Mouse (Mus musculus) natural killer cell, adult 2 months (primary cell): ENCODE measurements around the gene Tmem100.

Source experiments
- DNase-seq, 2 experiments: peaks; one replicate each; pipeline ENCODE4 v3.0.0; 2022; ENCODE audit warnings: low spot score in 2 of 2

The Tmem100 gene

DNA sequence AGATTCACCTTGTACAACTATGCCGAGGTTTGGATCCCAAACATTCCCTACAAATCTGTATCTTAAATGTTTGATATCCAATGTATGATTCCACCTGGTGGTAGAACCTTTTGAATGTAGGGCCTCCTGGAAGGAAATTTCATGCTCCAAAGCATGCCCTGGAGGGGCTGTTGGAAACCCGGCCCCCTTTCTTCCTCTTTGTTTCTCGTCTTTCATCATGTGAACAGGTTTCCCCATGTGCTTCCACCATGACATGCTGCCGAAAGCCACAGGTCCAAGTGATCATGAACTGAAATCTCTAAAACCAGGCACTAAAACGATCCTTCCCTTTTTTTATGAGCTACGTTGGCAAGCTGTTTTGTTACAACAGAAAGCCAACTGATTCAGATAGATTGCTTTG is 16.5 kb upstream of the Tmem100 start:
- DNase-seq, result no peak

GRCm38 (mm10) chr11:90015281-90015680 is 14.9 kb upstream of the Tmem100 start:
- DNase-seq, result no peak

GRCm38 (mm10) chr11:90019161-90019560 is 11.0 kb upstream of the Tmem100 start:
- DNase-seq, result peak in 1 of 2 experiments; percentile 16

GRCm38 (mm10) chr11:90025891-90026801 is 4.0 kb upstream of the Tmem100 start:
- DNase-seq, result no peak

DNA sequence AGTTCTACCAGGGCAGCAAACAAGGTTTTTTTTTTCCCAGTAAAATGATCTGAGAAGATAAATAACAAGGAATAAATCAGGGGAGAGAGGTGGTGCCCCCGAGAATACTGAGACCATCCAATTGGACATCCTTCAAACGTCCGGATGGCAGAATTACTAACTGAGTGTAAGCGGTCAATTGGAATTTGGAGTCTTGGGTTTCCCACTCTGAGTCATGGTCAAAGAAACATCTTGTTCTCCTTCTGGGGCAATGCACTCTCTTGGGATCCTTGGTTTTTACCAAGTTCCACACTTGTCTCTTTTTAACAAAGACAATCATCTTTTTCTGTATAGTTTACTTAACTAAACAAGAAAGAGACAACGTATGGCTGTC is 3.4 kb upstream of the Tmem100 start:
- DNase-seq, result no peak

GRCm38 (mm10) chr11:90027216-90027615 is 2.9 kb upstream of the Tmem100 start:
- DNase-seq, result no peak

DNA sequence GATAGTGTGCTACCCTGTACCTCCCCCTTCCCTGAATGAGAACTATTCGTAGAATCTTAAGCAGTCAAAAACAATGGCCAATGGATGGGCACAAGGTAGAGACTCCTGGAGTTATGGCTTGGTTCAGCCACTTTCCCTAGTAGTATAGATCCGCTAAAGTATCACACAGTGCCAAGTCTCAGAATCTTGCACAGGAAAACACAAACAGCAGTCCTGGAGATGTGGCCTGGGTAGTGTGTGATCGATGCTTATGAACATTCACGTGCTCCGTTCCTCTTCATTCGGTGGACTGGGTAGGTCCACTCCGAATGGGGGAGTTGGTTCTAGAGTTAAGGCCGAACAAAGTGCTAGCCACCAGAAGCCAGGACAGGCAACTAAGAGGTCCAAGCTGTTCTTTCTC is 1.4 kb upstream of the Tmem100 start:
- no peak for DNase-seq

DNA sequence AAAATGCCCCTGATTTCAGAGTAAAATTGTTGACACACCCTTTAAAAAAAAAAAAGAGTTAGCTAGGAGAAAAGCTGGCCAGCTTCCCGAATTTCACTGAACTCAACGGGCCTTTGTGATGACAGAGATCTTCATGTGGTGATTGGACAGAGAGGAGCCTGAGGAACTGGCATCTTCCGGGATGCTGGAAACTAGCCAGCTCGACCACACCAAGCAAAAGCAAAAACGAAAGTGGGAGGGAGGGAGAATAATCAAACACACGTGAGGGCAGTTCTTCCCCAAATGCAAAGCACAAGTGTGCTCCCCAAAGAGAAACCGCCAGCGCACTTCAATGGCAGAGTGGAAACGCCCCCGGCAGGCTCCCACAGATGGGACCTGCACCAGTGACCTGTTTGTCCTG is 794 bp upstream of the Tmem100 start:
- DNase-seq, result peak in 1 of 2 experiments; percentile 29

GRCm38 (mm10) chr11:90030557-90030956 is 409 bp downstream of the Tmem100 start:
- DNase-seq, result no peak

- DNase-seq, result no peak
These were observed 928 bp downstream of the Tmem100 start for GRCm38 (mm10) chr11:90031076-90031475.

DNA sequence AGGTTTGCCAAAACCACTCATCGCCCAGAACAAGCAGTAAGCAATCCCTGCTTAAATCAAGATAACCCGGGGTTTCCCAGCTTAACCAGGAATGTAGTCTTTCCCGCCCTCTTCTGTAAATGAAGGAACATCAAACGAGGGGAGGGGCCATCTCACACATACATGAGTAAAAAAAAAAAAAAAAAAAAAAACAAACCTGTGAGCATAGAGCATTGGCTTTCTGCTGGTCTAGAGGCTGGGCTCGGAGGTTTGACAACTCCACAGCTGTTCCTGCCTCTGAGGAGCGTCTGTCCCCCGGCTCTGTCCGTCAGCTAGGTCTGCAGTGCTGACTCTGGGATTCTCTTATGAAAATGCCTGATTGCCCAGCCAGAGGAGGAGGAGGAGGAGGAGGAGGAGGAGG is 2.7 kb downstream of the Tmem100 start:
- DNase-seq, result no peak

GRCm38 (mm10) chr11:90033442-90033841 is 3.3 kb downstream of the Tmem100 start:
- no peak for DNase-seq

DNA sequence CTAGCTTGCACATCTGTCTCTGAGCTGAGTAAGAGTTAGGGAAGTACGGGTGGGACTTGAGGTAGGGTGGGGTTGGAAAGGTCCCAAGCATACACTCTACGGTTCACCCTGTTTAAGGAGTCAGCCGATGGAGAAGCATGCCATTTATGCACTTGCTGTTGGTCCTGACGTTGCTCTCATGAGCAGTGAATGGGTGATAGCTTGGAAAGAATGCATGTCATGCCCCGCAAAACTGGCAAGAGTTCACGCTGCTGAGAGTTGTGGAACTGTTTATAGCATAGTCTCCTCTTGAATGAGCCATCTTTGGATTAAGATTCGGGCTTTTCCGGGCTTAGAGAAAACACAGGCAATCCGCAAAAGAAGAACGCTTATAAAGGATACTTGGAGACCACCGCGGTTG is 4.5 kb downstream of the Tmem100 start:
- no peak for DNase-seq

DNA sequence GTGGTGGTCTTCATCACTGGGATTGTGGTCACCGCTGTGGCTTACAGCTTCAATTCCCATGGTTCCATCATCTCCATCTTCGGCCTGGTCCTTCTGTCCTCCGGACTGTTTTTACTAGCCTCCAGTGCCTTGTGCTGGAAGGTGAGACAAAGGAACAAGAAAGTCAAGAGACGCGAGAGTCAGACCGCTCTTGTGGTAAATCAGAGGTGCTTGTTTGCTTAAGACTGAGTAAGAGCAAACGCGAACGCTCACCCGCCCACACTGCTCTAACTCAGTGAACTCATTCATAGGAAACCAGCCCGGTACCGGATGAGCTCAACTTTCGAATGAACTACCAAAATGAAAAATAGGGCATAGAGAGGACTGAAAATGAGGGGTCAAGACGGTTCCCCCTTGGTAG is 5.4 kb downstream of the Tmem100 start:
- DNase-seq, result no peak

DNA sequence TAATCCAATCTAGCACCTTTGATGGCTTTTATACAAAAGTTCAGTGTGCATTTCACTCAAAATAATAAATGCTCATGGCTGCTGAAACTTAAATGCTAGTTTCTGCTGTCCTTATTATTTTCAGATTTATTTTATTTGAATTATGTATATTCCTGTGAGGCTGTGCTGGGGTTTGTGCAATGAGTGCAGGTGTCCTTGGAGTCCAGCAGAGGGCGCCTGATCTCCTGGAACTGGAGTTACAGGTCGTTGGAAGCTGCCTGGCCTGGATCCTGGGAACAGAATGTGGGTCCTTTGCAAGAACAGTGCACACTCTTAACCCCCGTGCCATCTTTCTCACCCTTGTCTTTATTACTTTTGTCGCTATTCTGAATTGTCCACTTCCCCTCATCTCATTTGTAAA is 6.3 kb downstream of the Tmem100 start:
- DNase-seq, result no peak

GRCm38 (mm10) chr11:90038022-90038421 is 7.9 kb downstream of the Tmem100 start:
- no peak for DNase-seq

- DNase-seq, result no peak
These were observed 14.3 kb downstream of the Tmem100 start for GRCm38 (mm10) chr11:90044459-90044858.

DNA sequence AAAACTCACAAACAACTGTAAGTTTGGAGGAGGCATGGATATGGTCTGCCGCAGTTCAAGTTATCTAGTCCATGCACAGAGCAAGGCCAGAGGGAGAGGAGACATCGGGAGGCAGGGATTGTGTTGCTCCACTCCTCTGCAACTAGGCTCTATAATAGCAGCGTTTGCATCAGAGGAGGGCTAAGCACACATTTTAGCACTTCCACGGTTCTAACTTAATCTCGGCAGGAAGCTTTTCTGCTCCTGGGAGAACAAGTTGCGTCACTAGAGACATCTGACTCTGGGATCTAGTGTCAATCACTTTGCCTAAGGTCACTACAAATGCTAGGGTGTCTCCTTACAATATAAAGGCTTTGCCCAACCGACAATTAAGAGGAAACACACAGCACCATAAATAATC is 16.1 kb downstream of the Tmem100 start:
- no peak for DNase-seq

DNA sequence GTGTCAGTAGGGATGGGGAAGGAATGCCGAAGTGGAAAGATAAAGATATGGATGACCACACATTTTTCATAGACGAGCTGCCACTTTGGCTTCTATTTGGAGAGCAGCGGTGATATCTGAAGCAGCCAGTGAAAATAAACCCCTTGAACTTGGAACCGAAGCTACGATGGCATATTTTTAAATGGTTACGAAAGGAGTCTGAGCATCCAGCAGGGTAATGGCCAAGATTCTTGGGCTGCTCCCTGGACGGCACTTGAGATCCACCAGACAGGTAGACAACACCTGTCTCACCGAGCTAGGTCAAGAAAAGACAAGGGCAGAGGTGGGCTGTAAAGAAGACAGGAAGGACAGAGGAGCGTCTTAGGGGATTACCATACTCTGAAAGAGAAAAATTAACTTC is 17.1 kb downstream of the Tmem100 start:
- DNase-seq, result no peak

DNA sequence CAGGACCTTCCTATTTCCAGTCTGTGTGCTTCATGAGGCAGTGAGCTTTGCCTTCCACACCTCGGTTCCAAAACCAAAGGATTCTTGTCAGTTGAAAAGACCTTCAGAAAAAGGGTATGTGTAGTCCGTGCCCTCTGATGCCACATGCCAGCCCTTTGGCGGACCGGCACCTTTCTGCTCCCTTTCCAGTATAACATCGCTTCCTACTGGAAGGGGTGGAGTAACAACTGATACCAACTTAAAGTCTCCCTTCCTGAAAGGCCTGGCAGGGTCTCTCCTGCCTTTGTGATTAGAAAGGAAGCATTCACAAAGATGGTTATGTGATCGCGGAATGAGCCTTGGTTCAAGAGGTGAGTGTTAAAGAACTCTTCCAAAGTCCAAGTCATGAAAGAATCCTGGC is 19.9 kb downstream of the Tmem100 start:
- DNase-seq, result no peak

DNA sequence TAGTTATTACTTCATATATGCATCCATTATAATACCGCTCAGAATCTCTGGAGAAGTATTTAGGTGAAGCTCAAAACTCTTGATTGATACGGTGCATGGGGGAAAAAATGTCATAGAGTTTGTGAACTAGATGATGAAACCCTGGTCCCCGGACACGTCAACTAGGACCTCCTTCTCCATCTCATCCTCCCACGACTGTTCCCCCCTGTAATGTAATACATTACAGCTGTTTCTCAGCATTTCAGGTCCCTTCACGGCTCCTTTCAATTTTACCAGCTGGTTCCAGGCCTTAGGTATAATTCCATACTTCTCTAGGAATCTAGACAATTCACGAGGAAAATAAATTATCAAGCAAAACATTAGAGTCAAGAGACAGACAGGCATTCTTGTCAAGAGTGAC is 22.6 kb downstream of the Tmem100 start:
- no peak for DNase-seq

GRCm38 (mm10) chr11:90053820-90054219 is 23.7 kb downstream of the Tmem100 start:
- DNase-seq, result no peak

GRCm38 (mm10) chr11:90054401-90054800 is 24.3 kb downstream of the Tmem100 start:
- DNase-seq, result no peak

DNA sequence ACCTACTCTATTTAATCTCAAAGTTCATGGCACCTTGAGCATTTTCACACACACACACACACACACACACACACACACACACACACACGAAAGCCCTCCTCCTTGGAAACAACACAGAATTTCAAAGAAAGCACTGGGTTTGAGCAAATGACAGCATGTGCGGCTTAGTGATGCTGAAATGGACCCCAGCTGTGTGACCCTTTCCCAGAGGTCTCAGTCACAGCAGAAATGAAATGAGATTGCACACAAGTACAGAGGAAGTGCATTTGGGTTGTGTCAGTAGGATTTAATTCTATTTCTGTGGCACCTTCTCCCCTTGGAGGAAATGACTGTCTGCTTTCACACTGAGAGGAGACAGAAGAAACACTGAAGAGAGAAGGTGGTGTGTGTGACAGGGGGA is 26.9 kb downstream of the Tmem100 start:
- DNase-seq, result no peak
